Mouse (Mus musculus): ENCODE measurements around the gene Mark2. TPM values are rescaled to one million over a fixed set of nuclear protein-coding genes. Genes with fewer than 3 reads are reported as not detected.
"Not testable (repeated sequence)": the region's sequence is repeated elsewhere in the genome, so short reads cannot be mapped to it uniquely, and the experiment has no call there.

The Mark2 gene
- 17.9 and 19.4 TPM in 2 replicates for polyA plus RNA-seq (2012)

DNA sequence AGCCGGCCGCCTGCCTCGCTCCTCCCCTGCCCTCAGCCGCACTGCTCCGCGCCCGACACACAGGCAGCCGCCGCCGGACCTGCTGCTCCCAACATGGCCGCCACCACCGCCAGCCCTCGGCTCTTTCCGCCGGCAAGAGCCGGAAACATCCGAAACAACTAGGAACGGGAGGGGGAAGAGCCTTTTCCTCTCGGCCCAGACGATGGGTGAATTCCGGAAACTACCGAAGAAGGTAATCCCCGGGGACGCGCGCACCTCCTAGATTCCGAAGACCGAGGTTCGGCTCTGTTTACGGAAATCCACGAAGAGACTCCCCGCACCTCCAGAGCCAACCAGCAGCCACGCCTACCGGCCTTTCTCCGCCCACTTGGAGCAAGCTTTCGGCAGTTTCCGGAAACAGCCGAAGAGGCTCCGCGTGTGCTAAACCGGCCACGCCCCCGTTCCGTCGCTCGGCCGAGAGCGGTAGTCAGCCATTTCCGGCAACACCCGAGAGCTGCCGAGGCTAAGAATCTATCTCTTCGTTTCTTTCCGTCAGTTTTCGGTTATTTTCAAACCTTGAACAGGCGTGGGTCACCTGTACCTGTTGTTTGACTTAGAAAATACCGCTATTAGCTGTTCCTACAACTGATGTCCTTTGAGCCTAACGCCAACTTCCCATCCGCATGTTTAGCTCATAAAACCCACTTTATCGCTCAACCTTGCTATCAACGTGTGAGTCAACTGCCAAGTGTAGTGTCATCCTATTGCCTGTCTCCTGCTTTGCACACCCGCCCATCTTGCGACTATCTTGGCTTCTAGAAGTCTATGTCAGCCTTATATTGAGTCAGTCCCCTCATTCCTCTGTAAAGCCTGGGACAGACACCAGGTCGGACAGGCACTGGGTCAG is at the start of gene Mark2:
Gene Mark2 (minus strand): TSS at position 349 of the 886 bp plus-strand sequence.
- no peaks in the 10 kb centered on the region for H3K27me3 ChIP-seq (ENCODE audit: control insufficient read depth)
- H3K4me1 ChIP-seq (ENCODE audit: control insufficient read depth) = peaks cover 58% of the 10 kb centered on the region
- peaks cover 27% of the 10 kb centered on the region for H3K36me3 ChIP-seq (ENCODE audit: control insufficient read depth)
- TF ChIP-seq TAL1 (IDR thresholded peaks at IDR 0.05; ENCODE audit: low read length) (no peak), GATA1 (IDR thresholded peaks at IDR 0.05; ENCODE audit: low read length) (no peak)
- H3K4me3 ChIP-seq (replicated peaks) = peak within 1 kb of the TSS; percentile 77
- no peaks in the 10 kb centered on the region for H3K9me3 ChIP-seq (ENCODE audit: control insufficient read depth, low read length)

DNA sequence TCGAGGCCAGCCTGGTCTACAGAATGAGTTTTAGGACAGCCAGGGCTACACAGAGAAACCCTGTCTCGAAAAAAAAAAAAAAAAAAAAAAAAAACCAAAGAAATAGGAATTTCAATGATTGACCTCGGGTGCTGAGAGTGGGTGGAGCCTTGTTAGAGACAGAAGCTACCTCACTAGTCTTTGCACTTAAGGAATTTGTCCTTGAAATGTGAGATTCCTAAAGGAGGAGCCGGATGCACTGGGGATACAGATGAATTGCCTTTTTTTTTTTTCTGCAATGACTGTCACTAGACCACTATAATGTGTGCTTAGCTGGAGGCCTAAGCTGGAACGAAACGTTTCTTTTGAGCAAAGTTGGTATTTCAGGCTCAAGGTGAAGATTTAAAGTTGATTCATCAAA is 46.8 kb upstream of the Mark2 start:
- peaks cover 11% of the 10 kb centered on the region for H3K9me3 ChIP-seq (ENCODE audit: control insufficient read depth, low read length)
- peaks cover 6% of the 10 kb centered on the region for H3K4me1 ChIP-seq (ENCODE audit: control insufficient read depth)
- no peak overlapping the region for H3K4me3 ChIP-seq (replicated peaks)
- no peak for TF ChIP-seq TAL1 (IDR thresholded peaks at IDR 0.05; ENCODE audit: low read length)
- TF ChIP-seq GATA1 (IDR thresholded peaks at IDR 0.05; ENCODE audit: low read length) = no peak
- H3K27me3 ChIP-seq (ENCODE audit: control insufficient read depth) = no peaks in the 10 kb centered on the region
- no peaks in the 10 kb centered on the region for H3K36me3 ChIP-seq (ENCODE audit: control insufficient read depth)

DNA sequence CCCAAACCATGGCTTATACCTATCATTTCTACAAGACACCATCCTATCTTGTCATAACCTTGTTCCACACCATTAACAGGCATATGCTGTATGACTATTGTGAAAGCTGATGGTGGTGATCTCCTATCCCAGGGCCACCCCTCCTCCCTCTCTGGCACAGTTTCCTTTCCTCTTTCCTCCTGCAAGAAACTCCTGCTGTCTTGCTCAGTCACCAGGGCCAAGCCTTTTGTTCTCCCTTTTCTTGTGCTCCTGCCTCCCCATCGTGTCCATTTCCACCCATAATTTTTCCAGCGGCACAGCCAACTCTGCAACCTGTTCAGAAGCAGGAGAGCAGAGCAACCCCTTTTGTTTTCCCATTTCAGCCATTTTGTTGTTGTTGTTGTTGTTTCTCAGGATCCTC is 44.4 kb upstream of the Mark2 start:
- TF ChIP-seq TAL1 (IDR thresholded peaks at IDR 0.05; ENCODE audit: low read length) (no peak), GATA1 (IDR thresholded peaks at IDR 0.05; ENCODE audit: low read length) (no peak)
- Histone ChIP-seq H3K27me3 (ENCODE audit: control insufficient read depth) (peaks cover 3% of the 10 kb centered on the region), H3K4me3 (replicated peaks) (no peak overlapping the region), H3K9me3 (ENCODE audit: control insufficient read depth, low read length) (peaks cover 8% of the 10 kb centered on the region), H3K36me3 (ENCODE audit: control insufficient read depth) (no peaks in the 10 kb centered on the region), H3K4me1 (ENCODE audit: control insufficient read depth) (peaks cover 27% of the 10 kb centered on the region)

DNA sequence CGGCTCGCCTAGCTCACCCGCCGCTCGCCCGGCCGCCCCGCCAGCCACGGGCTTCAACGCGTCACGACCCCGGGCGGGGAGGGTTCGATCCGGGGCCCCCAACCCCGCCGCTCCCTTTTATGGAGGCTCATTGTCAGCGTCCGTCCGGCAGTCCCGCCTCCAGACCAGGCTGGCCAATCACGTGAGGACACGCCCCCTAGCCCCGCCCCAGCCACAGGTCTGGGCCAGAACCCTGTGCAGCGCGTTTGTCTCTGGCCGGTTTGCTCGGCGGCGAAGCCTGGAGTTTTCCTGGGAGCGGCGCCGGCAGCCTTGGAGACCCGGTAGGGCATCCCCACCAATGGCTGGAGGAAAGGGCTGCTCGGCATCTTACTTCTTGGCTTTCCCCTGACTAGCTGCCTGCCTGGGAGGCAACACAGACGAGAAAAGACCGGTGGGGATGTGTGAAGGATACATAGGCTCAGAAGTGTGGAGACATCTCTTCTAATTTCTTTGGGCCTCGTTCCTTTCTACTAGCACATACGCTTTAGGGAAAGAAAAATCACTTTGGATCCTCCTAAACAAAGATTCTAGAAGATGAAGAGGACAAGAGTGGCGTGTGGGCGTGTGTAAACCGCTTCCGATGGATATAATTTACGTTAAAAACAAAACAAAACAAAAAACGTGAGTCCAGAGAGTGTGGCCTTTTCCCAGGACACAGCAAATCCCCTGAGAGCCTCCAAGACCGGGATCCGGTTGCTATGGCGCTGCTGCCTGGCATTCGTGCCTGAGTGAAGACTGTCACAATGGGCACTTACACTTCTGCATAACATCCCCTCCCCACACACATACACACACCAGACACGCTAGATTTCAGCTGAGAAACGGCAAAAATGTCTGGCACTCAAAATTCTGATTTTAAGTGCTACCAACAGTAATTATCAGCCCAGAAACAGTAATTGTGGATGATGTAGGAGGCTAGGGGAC is 41.5 kb upstream of the Mark2 start, which contains the start of gene Spindoc:
Gene Spindoc (minus strand): TSS at position 92 of the 963 bp plus-strand sequence.
- H3K27me3 ChIP-seq (ENCODE audit: control insufficient read depth) = peaks cover 3% of the 10 kb centered on the region
- peak within 1 kb of the TSS; percentile 84 for H3K4me3 ChIP-seq (replicated peaks)
- 0 out of 2 replicates have a peak, but pooled peaks cover 2% of the 10 kb centered on the region for H3K9me3 ChIP-seq (ENCODE audit: control insufficient read depth, low read length)
- no peak for TF ChIP-seq GATA1 (IDR thresholded peaks at IDR 0.05; ENCODE audit: low read length)
- no peak for TF ChIP-seq TAL1 (IDR thresholded peaks at IDR 0.05; ENCODE audit: low read length)
- H3K36me3 ChIP-seq (ENCODE audit: control insufficient read depth) = no peaks in the 10 kb centered on the region
- H3K4me1 ChIP-seq (ENCODE audit: control insufficient read depth) = peaks cover 39% of the 10 kb centered on the region

DNA sequence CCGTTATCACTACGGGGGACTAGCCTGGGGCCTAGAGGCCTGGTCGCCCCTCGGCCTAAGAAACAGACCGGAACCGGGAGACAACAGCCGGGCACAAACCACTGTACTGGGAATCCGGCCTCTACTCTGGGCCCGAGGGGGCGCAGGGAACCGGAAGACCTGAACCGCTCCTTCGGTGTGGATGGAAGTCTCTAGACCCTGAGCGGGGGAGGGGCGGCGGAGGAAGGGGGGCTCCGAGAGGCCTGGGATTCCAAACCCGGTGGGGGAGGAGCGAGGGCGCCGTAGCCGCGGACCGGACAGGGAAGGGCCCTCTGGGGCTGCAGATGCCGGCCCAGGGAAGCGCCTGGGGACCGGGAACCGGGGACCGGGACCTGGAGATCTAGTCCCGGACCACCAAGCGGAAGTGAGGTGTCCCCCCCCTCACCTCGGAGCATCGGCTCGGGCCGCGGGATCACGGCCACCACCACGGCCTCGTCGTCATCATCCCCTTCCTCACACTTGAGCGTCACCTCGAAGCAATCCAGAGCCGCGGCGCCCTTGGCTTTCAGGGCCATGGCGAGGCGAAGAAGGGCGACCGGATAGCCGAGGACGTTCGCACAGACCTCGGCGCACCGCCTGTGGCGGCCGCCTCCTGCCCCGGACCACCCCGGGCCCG is 40.7 kb upstream of the Mark2 start:
- H3K4me1 ChIP-seq (ENCODE audit: control insufficient read depth) = peaks cover 45% of the 10 kb centered on the region
- TF ChIP-seq TAL1 (IDR thresholded peaks at IDR 0.05; ENCODE audit: low read length) (no peak), GATA1 (IDR thresholded peaks at IDR 0.05; ENCODE audit: low read length) (no peak)

DNA sequence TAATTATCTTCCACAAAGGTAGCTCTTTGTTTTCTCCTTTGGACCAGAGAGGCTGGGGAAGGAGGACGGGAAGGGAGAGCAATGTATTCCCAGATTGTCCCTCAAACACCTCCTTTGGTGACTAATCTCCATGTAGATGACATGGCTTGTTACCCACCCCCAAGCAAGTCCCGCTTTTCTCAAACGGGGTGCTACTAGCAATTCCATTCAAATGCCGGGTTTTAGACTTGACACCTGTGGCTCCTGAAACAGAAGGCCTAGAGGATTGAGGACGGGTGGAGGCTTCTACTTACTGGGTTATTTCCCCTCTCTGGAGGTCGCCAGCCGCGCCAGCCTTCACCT is 40.2 kb upstream of the Mark2 start:
- Histone ChIP-seq H3K9me3 (ENCODE audit: control insufficient read depth, low read length) (no peaks in the 10 kb centered on the region), H3K4me1 (ENCODE audit: control insufficient read depth) (peaks cover 45% of the 10 kb centered on the region), H3K4me3 (replicated peaks) (peak overlapping the region; percentile 84), H3K27me3 (ENCODE audit: control insufficient read depth) (peaks cover 3% of the 10 kb centered on the region), H3K36me3 (ENCODE audit: control insufficient read depth) (no peaks in the 10 kb centered on the region)
- TF ChIP-seq GATA1 (IDR thresholded peaks at IDR 0.05; ENCODE audit: low read length) (no peak), TAL1 (IDR thresholded peaks at IDR 0.05; ENCODE audit: low read length) (no peak)

More for the DNA sequence above, 40.7 kb upstream of the Mark2 start:
- Histone ChIP-seq H3K36me3 (ENCODE audit: control insufficient read depth) (no peaks in the 10 kb centered on the region), H3K9me3 (ENCODE audit: control insufficient read depth, low read length) (no peaks in the 10 kb centered on the region), H3K27me3 (ENCODE audit: control insufficient read depth) (peaks cover 3% of the 10 kb centered on the region), H3K4me3 (replicated peaks) (peak overlapping the region; percentile 84)

DNA sequence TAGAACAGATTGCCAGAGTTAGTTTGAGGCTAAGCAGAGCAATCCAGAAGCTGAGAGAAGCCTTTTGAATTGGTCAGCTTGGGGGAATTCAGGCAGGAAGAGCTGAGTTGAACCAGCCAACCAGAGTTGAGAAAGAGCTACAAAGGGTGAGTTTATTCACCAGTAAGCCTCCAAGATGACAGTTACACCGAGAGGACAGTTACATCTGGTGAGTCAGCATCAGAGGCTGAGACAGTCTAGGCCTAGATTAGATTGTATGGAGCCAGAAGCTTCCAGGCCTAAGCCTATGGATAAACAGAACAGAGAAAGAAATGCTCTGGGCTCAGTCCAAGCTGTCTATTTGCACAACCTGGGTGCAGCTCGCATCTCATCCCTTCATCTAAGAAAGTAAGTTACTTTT is 36.0 kb upstream of the Mark2 start:
- Histone ChIP-seq H3K4me3 (replicated peaks) (no peak overlapping the region), H3K27me3 (ENCODE audit: control insufficient read depth) (peaks cover 3% of the 10 kb centered on the region), H3K36me3 (ENCODE audit: control insufficient read depth) (peaks cover 18% of the 10 kb centered on the region), H3K9me3 (ENCODE audit: control insufficient read depth, low read length) (no peaks in the 10 kb centered on the region), H3K4me1 (ENCODE audit: control insufficient read depth) (peaks cover 33% of the 10 kb centered on the region)
- no peak for TF ChIP-seq TAL1 (IDR thresholded peaks at IDR 0.05; ENCODE audit: low read length)
- TF ChIP-seq GATA1 (IDR thresholded peaks at IDR 0.05; ENCODE audit: low read length) = no peak

DNA sequence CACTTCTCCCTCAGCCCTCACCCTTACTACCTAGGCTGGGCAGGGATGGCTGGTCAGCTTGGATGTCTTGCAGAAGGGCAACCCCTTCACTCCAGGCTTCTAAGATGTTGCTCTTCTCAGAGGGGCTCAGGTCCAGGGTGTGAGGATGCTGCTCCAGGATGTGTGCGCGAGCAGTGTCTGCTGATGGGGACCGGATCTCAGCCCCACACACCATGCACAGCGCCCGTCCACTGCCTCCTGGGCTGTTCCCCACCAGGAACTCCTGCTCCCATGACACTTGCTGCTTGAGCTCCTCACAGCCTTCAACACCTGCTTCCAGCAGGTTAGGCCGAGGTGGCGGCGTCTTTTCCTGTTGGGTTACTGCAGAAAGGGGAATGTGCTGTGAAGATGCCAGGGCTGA is 32.8 kb upstream of the Mark2 start:
- H3K27me3 ChIP-seq (ENCODE audit: control insufficient read depth) = no peaks in the 10 kb centered on the region
- peaks cover 7% of the 10 kb centered on the region for H3K4me1 ChIP-seq (ENCODE audit: control insufficient read depth)
- no peak overlapping the region for H3K4me3 ChIP-seq (replicated peaks)
- no peaks in the 10 kb centered on the region for H3K9me3 ChIP-seq (ENCODE audit: control insufficient read depth, low read length)
- peaks cover 29% of the 10 kb centered on the region for H3K36me3 ChIP-seq (ENCODE audit: control insufficient read depth)
- no peak for TF ChIP-seq GATA1 (IDR thresholded peaks at IDR 0.05; ENCODE audit: low read length)
- no peak for TF ChIP-seq TAL1 (IDR thresholded peaks at IDR 0.05; ENCODE audit: low read length)

DNA sequence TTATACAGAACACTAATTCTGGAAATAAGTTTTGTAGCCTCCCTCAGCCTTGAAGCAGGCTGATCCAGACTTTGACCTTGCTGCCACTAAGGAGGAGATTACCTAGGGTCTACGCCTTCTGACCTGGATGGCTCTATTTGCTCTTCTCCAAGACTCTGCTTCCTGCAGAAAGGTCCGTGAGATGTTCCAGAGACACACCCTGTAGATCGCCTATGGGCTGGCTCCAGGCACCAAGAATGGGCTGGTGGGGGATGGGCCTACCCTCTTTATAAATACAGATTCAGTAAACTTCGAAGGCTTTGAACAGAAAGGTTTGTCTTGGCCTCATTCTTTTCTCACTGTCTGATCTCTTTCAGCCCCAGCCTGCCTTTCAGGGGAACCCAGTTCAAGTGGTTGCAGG is 27.8 kb upstream of the Mark2 start:
- not testable (repeated sequence) for H3K9me3 ChIP-seq (ENCODE audit: control insufficient read depth, low read length); H3K4me3 ChIP-seq (replicated peaks); H3K27me3 ChIP-seq (ENCODE audit: control insufficient read depth); H3K4me1 ChIP-seq (ENCODE audit: control insufficient read depth)
- H3K36me3 ChIP-seq (ENCODE audit: control insufficient read depth) = peaks cover 27% of the 10 kb centered on the region

All from erythroblast, embryonic 14.5 days (primary cell).